Mouse (Mus musculus): ENCODE measurements at regions not wholly inside any gene's neighbourhood (a gene's known extent, or its start where the extent isn't known, plus 50 kb on each side); places are given as distances from the start of the nearest gene placed in this dataset.

DNA sequence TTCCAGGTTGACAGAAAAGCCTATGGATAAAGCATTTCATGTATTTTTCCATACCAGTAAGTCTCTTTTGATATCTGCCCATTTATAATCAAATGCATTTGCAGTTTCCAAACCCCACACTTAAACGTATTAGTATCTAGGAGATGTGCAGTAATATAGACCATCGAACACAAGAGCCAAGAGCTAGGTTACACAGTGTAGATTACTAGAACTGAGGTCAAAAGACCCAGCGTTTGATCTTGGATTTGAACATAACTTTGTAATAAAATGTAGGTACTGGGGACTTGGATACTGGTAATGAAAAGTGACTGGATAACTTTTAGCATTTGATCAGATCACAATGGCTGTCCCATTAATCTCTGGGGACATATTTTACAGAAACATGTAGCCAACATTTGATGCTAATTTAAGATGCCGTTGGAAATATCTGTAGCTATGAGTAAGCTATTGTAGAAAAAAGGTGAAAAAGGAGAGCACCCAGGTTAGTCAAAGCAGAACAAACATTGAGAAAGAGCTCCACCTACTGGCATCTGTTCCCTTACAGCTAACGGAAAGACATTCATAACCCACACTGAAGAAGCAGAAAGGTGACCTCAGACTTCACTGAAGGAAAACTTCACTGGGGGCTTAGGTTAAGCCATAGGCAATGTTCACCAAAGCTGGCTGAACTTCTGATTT, 296.5 kb downstream of the Rps29 start:
- TF ChIP-seq POLR2A (IDR thresholded peaks at IDR 0.05; ENCODE audit: borderline replicate concordance, extremely low read depth, low read depth, low read length) = no peak
- TF ChIP-seq CTCF (IDR thresholded peaks at IDR 0.05; ENCODE audit: insufficient read depth, low read length) = no peak
